Comparison of ENCODE assay signal across 8 mouse cellular contexts in the genomic region with DNA sequence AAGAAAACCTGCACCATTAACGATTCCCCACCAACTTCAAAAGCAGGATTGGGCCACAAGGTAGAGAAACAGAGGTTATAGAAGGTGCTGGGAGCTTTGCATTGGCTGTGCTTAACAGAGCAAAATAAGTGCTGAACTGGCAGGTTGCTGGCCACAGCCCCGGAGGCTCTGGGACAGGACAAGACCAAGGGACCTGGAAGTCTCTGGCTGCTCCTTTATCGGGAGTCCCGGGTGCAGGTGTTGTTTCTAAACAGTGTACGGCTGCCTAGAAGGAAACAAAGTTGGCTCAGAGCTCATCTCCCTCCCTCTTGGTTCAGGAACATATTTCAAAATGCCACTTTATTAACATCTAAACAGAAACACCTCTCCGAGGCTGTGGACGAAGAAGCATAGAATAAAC.
DNase-seq lines count a peak whose midpoint lies in the region; ATAC-seq lines count a peak whose summit lies in the region.
"Had no signal": no experiment of that assay in that cellular context is flagged by ENCODE, and none has a peak within 500 bp of the region (broad histone marks: within the 10 kb centered on the region; RNA-seq: fewer than 3 reads in every experiment).

No protein-coding gene starts in this region.

- H3K36me3 ChIP-seq in forebrain, embryonic 14.5 days (ENCODE audit: control insufficient read depth, insufficient read depth, low read length): no peaks in the 10 kb centered on the region
- no peaks in the 10 kb centered on the region for H3K36me3 ChIP-seq in neural tube, embryonic 15.5 days

- peak overlapping the region; percentile 8; the same call in 1 of the 2 replicates for H3K4me3 ChIP-seq in forebrain, embryonic 14.5 days (ENCODE audit: low read depth, low read length)
- H3K4me3 ChIP-seq in neural tube, embryonic 15.5 days (replicated peaks): no peak overlapping the region

- peaks cover 11% of the 10 kb centered on the region; the same call in 1 of the 2 replicates for H3K4me1 ChIP-seq in forebrain, embryonic 14.5 days (ENCODE audit: control insufficient read depth, insufficient read depth, low read length)
- peaks cover 7% of the 10 kb centered on the region for H3K4me1 ChIP-seq in neural tube, embryonic 15.5 days

- peak; percentile 3 for DNase-seq in kidney, postnatal 14 days
- DNase-seq in kidney, adult 9 months: no peak
- DNase-seq in forebrain, embryonic 14.5 days (ENCODE audit: low spot score): no peak
- peak; percentile 9 to 30 for DNase-seq in kidney, postnatal 4 days
- no peak for DNase-seq in yolk sac, embryonic 10.5 days (ENCODE audit: low spot score)
- no peak for DNase-seq in right cerebral cortex, postnatal 14 days
- DNase-seq: adrenal gland, adult 2 months had no signal

- H3K27ac ChIP-seq in forebrain, embryonic 14.5 days (ENCODE audit: low read depth, low read length): peak overlapping the region; percentile 61
- no peak overlapping the region for H3K27ac ChIP-seq in neural tube, embryonic 15.5 days (replicated peaks)

- H3K27me3 ChIP-seq in forebrain, embryonic 14.5 days (replicated peaks; ENCODE audit: control insufficient read depth, insufficient read depth, low read length): no peaks in the 10 kb centered on the region
- no peaks in the 10 kb centered on the region for H3K27me3 ChIP-seq in neural tube, embryonic 15.5 days (replicated peaks)

- 12% methylated on average over 7 of the region's 7 CpGs for WGBS in forebrain, embryonic 14.5 days
- whole genome bisulfite sequencing in neural tube, embryonic 15.5 days: 37% methylated on average over 7 of the region's 7 CpGs

- peak overlapping the region; percentile 35 for H3K4me2 ChIP-seq in forebrain, embryonic 14.5 days (ENCODE audit: low read length)
- peak overlapping the region; percentile 42 for H3K4me2 ChIP-seq in neural tube, embryonic 15.5 days

- peak; percentile 67 for ATAC-seq in forebrain, embryonic 14.5 days
- ATAC-seq in neural tube, embryonic 15.5 days (ENCODE audit: low FRiP score): peak; percentile 30; the same call in 1 of the 2 replicates

- no peaks in the 10 kb centered on the region for H3K9me3 ChIP-seq in forebrain, embryonic 14.5 days (replicated peaks; ENCODE audit: control insufficient read depth, low read length)
- H3K9me3 ChIP-seq in neural tube, embryonic 15.5 days (replicated peaks): no peaks in the 10 kb centered on the region

- no peak overlapping the region; the same call in 1 of the 2 replicates for H3K9ac ChIP-seq in forebrain, embryonic 14.5 days (ENCODE audit: low read length)
- no peak overlapping the region for H3K9ac ChIP-seq in neural tube, embryonic 15.5 days (replicated peaks)

Comparison
In these comparisons a context has a peak if more than half of its experiments do, and no peak if none do; other contexts are left out.
1. DNase-seq: peak in kidney, postnatal 14 days (single experiment) and kidney, postnatal 4 days (2 of 2); none in kidney, adult 9 months (single experiment), forebrain, embryonic 14.5 days (single experiment), yolk sac, embryonic 10.5 days (single experiment) and right cerebral cortex, postnatal 14 days (single experiment).